1 mouse cellular context compared by ENCODE assay signal in the genomic region with DNA sequence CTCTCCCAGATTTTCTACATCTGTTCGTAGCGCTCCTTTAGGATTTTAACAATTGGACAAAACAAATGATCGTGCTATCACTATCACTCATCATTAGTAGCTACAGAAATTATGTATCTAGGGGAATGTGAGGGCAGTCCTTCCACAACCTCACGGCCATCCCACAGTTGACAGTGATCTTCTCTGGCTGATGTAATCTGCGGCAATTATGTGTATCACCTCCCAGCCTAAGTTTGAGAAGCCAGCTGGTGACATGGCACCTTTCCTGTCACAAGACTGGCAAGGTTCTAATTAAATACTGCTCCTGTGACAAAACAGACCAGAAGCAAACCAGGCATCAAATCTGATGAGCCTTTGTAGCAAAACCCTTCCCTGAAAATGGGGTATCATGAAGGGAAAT.
TF ChIP-seq lines count a peak whose summit lies in the region.

No protein-coding gene starts in this region.

TF ChIP-seq in CH12.LX, 34 proteins besides CTCF, POLR2A, EP300 and RAD21:
- TF ChIP-seq TCF12 (IDR thresholded peaks at IDR 0.05; ENCODE audit: low read depth, low read length): no peak
- no peak for TF ChIP-seq UBTF (IDR thresholded peaks at IDR 0.05; ENCODE audit: low read depth, low read length)
- no peak for TF ChIP-seq IRF4 (IDR thresholded peaks at IDR 0.05; ENCODE audit: low read depth, low read length)
- no peak for TF ChIP-seq ZC3H11A (IDR thresholded peaks at IDR 0.05; ENCODE audit: low read depth, low read length)
- TF ChIP-seq MEF2A (IDR thresholded peaks at IDR 0.05; ENCODE audit: borderline replicate concordance, low read depth, low read length): no peak
- TF ChIP-seq MAZ (IDR thresholded peaks at IDR 0.05; ENCODE audit: low read depth, low read length): no peak
- TF ChIP-seq SMC3 (IDR thresholded peaks at IDR 0.05; ENCODE audit: low read depth, low read length): no peak
- no peak for TF ChIP-seq TBP (conservative IDR thresholded peaks at IDR 0.05; ENCODE audit: low read depth, low read length)
- TF ChIP-seq ELF1 (IDR thresholded peaks at IDR 0.05; ENCODE audit: low read depth, low read length): no peak
- TF ChIP-seq RCOR1 (conservative IDR thresholded peaks at IDR 0.05; ENCODE audit: low read depth, low read length): no peak
- no peak for TF ChIP-seq JUND (conservative IDR thresholded peaks at IDR 0.05; ENCODE audit: low read depth, low read length)
- TF ChIP-seq PAX5 (IDR thresholded peaks at IDR 0.05; ENCODE audit: low read length): no peak
- TF ChIP-seq CHD1 (IDR thresholded peaks at IDR 0.05; ENCODE audit: low read depth, low read length): no peak
- TF ChIP-seq MYC (IDR thresholded peaks at IDR 0.05; ENCODE audit: low read depth, low read length): no peak
- TF ChIP-seq MAFK (IDR thresholded peaks at IDR 0.05; ENCODE audit: insufficient replicate concordance, low read length): no peak
